Mouse (Mus musculus) brain, adult 2 months (tissue): Measurements from ENCODE around the gene Mon2.
"Not testable (repeated sequence)": the region's sequence is repeated elsewhere in the genome, so short reads cannot be mapped to it uniquely, and the experiment has no call there.

Experiments
- DNase-seq: peaks from one replicate; pipeline ENCODE4 v3.0.0; 2011; ENCODE audit warnings: low read depth, low spot score

The Mon2 gene

GRCm38 (mm10) chr10:122994402-122995107, 81.8 kb downstream of the Mon2 start:
- no peak for DNase-seq

- peak; percentile 46 for DNase-seq
Observed at GRCm38 (mm10) chr10:122991648-122992047, 84.7 kb downstream of the Mon2 start.

- DNase-seq = peak; percentile 93
Observed at GRCm38 (mm10) chr10:122991053-122991452, 85.3 kb downstream of the Mon2 start.

GRCm38 (mm10) chr10:122990606-122991005, 85.7 kb downstream of the Mon2 start:
- peak; percentile 31 for DNase-seq

GRCm38 (mm10) chr10:122989916-122990315, 86.4 kb downstream of the Mon2 start:
- DNase-seq = peak; percentile 83

GRCm38 (mm10) chr10:122988372-122988771, 87.9 kb downstream of the Mon2 start:
- no peak for DNase-seq

- peak; percentile 86 for DNase-seq
Observed at GRCm38 (mm10) chr10:122987671-122988128, 88.6 kb downstream of the Mon2 start.

- peak; percentile 91 for DNase-seq
Observed at GRCm38 (mm10) chr10:122986320-122987225, 89.7 kb downstream of the Mon2 start.

- peak; percentile 87 for DNase-seq
Observed at GRCm38 (mm10) chr10:122985515-122986319, 90.6 kb downstream of the Mon2 start.

- peak; percentile 52 for DNase-seq
Observed at GRCm38 (mm10) chr10:122985252-122985514, 91.1 kb downstream of the Mon2 start.

GRCm38 (mm10) chr10:122984531-122985251, 91.6 kb downstream of the Mon2 start:
- DNase-seq = no peak

GRCm38 (mm10) chr10:122983579-122984530, 92.5 kb downstream of the Mon2 start:
- DNase-seq = no peak

GRCm38 (mm10) chr10:122982909-122983578, 93.3 kb downstream of the Mon2 start:
- DNase-seq = peak; percentile 81

GRCm38 (mm10) chr10:122980123-122980522, 96.2 kb downstream of the Mon2 start:
- DNase-seq = no peak

GRCm38 (mm10) chr10:122979356-122979755, 96.9 kb downstream of the Mon2 start:
- DNase-seq = no peak

GRCm38 (mm10) chr10:122976038-122976437, 100.3 kb downstream of the Mon2 start:
- no peak for DNase-seq

- DNase-seq = no peak
Observed at GRCm38 (mm10) chr10:122973241-122973640, 103.1 kb downstream of the Mon2 start.

GRCm38 (mm10) chr10:122970188-122970587, 106.1 kb downstream of the Mon2 start:
- no peak for DNase-seq

GRCm38 (mm10) chr10:122966421-122966820, 109.9 kb downstream of the Mon2 start:
- DNase-seq = no peak

- DNase-seq = not testable (repeated sequence)
Observed at GRCm38 (mm10) chr10:122965650-122966049, 110.7 kb downstream of the Mon2 start.
